8 mouse cellular contexts compared by ENCODE assay signal in the genomic region with DNA sequence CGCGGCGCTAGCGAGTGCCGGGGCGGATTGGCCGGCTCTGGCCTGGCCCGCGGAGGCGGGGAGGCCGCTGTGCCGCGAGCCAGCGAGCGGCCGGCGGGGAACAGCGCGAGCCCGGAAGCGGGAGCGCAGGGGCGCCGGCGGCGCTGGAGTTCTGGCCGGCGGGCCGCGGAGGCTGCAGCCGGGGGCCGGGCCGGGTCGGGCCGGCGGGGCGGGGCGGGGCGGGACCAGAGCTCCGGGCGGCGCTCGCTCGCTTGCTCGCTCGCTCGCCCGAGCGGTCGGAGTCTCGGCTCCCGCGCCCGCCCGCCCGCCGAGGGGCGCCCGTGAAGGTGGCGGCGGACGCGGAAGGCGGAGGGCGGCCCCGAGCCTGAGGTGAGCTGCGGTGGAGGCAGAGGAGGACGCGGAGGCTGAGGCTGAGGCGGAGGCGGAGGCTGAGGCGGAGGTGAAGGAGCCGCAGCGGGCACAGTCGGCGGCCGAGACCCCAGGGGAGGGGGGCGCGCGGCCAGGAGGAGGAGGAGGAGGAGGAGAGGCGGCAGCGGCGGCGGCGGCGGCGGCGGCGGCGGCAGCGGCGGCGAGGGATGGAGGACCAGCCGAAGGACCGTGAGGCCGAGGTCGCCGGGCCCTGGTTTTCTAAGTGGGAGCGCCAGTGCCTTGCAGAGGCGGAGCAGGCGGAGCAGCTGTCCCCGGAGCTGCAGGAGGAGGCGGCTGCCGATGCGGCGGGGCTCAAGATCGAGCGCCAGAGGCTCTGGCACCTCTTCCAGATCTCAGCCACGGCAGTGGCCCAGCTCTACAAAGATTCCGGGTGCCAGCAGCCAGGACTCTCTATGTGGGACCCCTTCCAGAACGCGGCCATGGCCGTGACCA. TPM values are rescaled to one million over a fixed set of nuclear protein-coding genes. Genes with fewer than 3 reads are reported as not detected.
DNase-seq lines count a peak whose midpoint lies in the region; ATAC-seq lines count a peak whose summit lies in the region.

No protein-coding gene starts in this region.

- H3K9ac ChIP-seq in limb, embryonic 11.5 days (ENCODE audit: low read length) = peak overlapping the region; percentile 62
- H3K9ac ChIP-seq in midbrain, embryonic 12.5 days (replicated peaks) = peak overlapping the region; percentile 75
- no peak overlapping the region for H3K9ac ChIP-seq in stomach, embryonic 15.5 days

- peak overlapping the region; percentile 64 for H3K4me3 ChIP-seq in embryonic facial prominence, embryonic 10.5 days
- peak overlapping the region; percentile 39 for H3K4me3 ChIP-seq in limb, embryonic 11.5 days (ENCODE audit: low read depth, low read length)
- peak overlapping the region; percentile 60 for H3K4me3 ChIP-seq in midbrain, embryonic 12.5 days
- H3K4me3 ChIP-seq in stomach, embryonic 15.5 days (replicated peaks) = peak overlapping the region; percentile 53

- WGBS in embryonic facial prominence, embryonic 10.5 days = 39% methylated on average over 101 of the region's 113 CpGs
- WGBS in limb, embryonic 11.5 days = 9% methylated on average over 27 of the region's 113 CpGs
- WGBS in midbrain, embryonic 12.5 days = 30% methylated on average over 73 of the region's 113 CpGs
- WGBS in stomach, embryonic 15.5 days = 24% methylated on average over 55 of the region's 113 CpGs

- peak; percentile 96 for DNase-seq in heart, adult 11 months
- no peak for DNase-seq in heart, adult 8-10 months (ENCODE audit: low spot score)
- peak; percentile 67 for DNase-seq in embryonic facial prominence, embryonic 10.5 days (ENCODE audit: low spot score)
- peak; percentile 8 to 48 for DNase-seq in heart, adult 18-20 months
- DNase-seq in kidney, adult 11 months = peak; percentile 6
- peak; percentile 60 for DNase-seq in limb, embryonic 11.5 days (ENCODE audit: low spot score)

- 0 out of 2 replicates have a peak, but pooled peaks cover 2% of the 10 kb centered on the region for H3K9me3 ChIP-seq in embryonic facial prominence, embryonic 10.5 days
- no peaks in the 10 kb centered on the region for H3K9me3 ChIP-seq in limb, embryonic 11.5 days (ENCODE audit: control insufficient read depth, low read length)
- 0 out of 2 replicates have a peak, but pooled peaks cover 3% of the 10 kb centered on the region for H3K9me3 ChIP-seq in midbrain, embryonic 12.5 days
- H3K9me3 ChIP-seq in stomach, embryonic 15.5 days = no peaks in the 10 kb centered on the region

- no peaks in the 10 kb centered on the region for H3K36me3 ChIP-seq in embryonic facial prominence, embryonic 10.5 days (replicated peaks)
- H3K36me3 ChIP-seq in limb, embryonic 11.5 days (ENCODE audit: control insufficient read depth, insufficient read depth, low read length) = no peaks in the 10 kb centered on the region
- no peaks in the 10 kb centered on the region for H3K36me3 ChIP-seq in midbrain, embryonic 12.5 days
- H3K36me3 ChIP-seq in stomach, embryonic 15.5 days = no peaks in the 10 kb centered on the region

- peak overlapping the region; percentile 89 for H3K27ac ChIP-seq in embryonic facial prominence, embryonic 10.5 days (replicated peaks)
- no peak overlapping the region; the same call in 1 of the 2 replicates for H3K27ac ChIP-seq in limb, embryonic 11.5 days (replicated peaks; ENCODE audit: low read depth, low read length)
- peak overlapping the region; percentile 88 for H3K27ac ChIP-seq in midbrain, embryonic 12.5 days (replicated peaks)
- no peak overlapping the region for H3K27ac ChIP-seq in stomach, embryonic 15.5 days

- H3K27me3 ChIP-seq in embryonic facial prominence, embryonic 10.5 days (replicated peaks; ENCODE audit: low read depth, poor library complexity, severe bottlenecking) = peaks cover 22% of the 10 kb centered on the region; the same call in 1 of the 2 replicates
- H3K27me3 ChIP-seq in limb, embryonic 11.5 days (ENCODE audit: control insufficient read depth, insufficient read depth, low read length) = no peaks in the 10 kb centered on the region
- no peaks in the 10 kb centered on the region for H3K27me3 ChIP-seq in midbrain, embryonic 12.5 days
- H3K27me3 ChIP-seq in stomach, embryonic 15.5 days (replicated peaks) = 0 out of 2 replicates have a peak, but pooled peaks cover 7% of the 10 kb centered on the region

- H3K4me1 ChIP-seq in embryonic facial prominence, embryonic 10.5 days = 0 out of 2 replicates have a peak, but pooled peaks cover 5% of the 10 kb centered on the region
- no peaks in the 10 kb centered on the region for H3K4me1 ChIP-seq in limb, embryonic 11.5 days (ENCODE audit: control insufficient read depth, insufficient read depth, low read length)
- H3K4me1 ChIP-seq in midbrain, embryonic 12.5 days = 0 out of 2 replicates have a peak, but pooled peaks cover 2% of the 10 kb centered on the region
- H3K4me1 ChIP-seq in stomach, embryonic 15.5 days = no peaks in the 10 kb centered on the region

- peak; percentile 82 for ATAC-seq in limb, embryonic 11.5 days (ENCODE audit: insufficient number of reproducible peaks, low FRiP score, low TSS enrichment, low read depth)
- ATAC-seq in midbrain, embryonic 12.5 days (ENCODE audit: low FRiP score, low read depth) = peak; percentile 81
- ATAC-seq in stomach, embryonic 15.5 days (ENCODE audit: insufficient read depth, low FRiP score, low read depth) = peak; percentile 89

- peak overlapping the region; percentile 44 for H3K4me2 ChIP-seq in limb, embryonic 11.5 days (ENCODE audit: low read depth, severe bottlenecking)
- H3K4me2 ChIP-seq in midbrain, embryonic 12.5 days (replicated peaks) = peak overlapping the region; percentile 55
- peak overlapping the region; percentile 61 for H3K4me2 ChIP-seq in stomach, embryonic 15.5 days

RNA-seq across cellular contexts. Expression of a gene that starts 8.6 kb away (rescaled TPM):
- total RNA-seq in heart, adult 8-10 months (2022) = not detected
- polyA plus RNA-seq in embryonic facial prominence, embryonic 10.5 days (2016; fragmentation: Nextera tagmentation; extraction: Ambion mirVana) = not detected in 2 replicates
- total RNA-seq in heart, adult 18-20 months (2021) = not detected
- not detected in 2 replicates for polyA plus RNA-seq in limb, embryonic 11.5 days (2014; fragmentation: Nextera tagmentation; extraction: Ambion mirVana)
- polyA plus RNA-seq in midbrain, embryonic 12.5 days (2016; fragmentation: Nextera tagmentation; extraction: Ambion mirVana) = not detected in 2 replicates
- polyA plus RNA-seq in stomach, embryonic 15.5 days (2015; fragmentation: Nextera tagmentation; extraction: Ambion mirVana) = not detected in 2 replicates

RNA-seq across cellular contexts. Expression of a gene that starts 44.8 kb away (rescaled TPM):
- 1 to 10 TPM; 5.3 to 5.7 (median 5.6) TPM for total RNA-seq in heart, adult 8-10 months (2022)
- 16.6 and 16.9 TPM in 2 replicates for polyA plus RNA-seq in embryonic facial prominence, embryonic 10.5 days (2016; fragmentation: Nextera tagmentation; extraction: Ambion mirVana)
- 1 to 10 TPM; 5.6 to 6.9 TPM for total RNA-seq in heart, adult 18-20 months (2021)
- 14.1 and 16.8 TPM in 2 replicates for polyA plus RNA-seq in limb, embryonic 11.5 days (2014; fragmentation: Nextera tagmentation; extraction: Ambion mirVana)
- polyA plus RNA-seq in midbrain, embryonic 12.5 days (2016; fragmentation: Nextera tagmentation; extraction: Ambion mirVana) = 17.2 TPM in 2 replicates
- 5.2 and 5.9 TPM in 2 replicates for polyA plus RNA-seq in stomach, embryonic 15.5 days (2015; fragmentation: Nextera tagmentation; extraction: Ambion mirVana)

Comparison
In these comparisons a context has a peak if more than half of its experiments do, and no peak if none do; other contexts are left out.
1. H3K27ac ChIP-seq: peak in embryonic facial prominence, embryonic 10.5 days (single experiment) and midbrain, embryonic 12.5 days (single experiment); none in limb, embryonic 11.5 days (single experiment) and stomach, embryonic 15.5 days (single experiment).
2. Peak in every context shown above with its lines, with median percentiles within 50 percentile points of each other: H3K4me3 ChIP-seq, ATAC-seq and H3K4me2 ChIP-seq.